Mouse (Mus musculus) liver, embryonic 14.5 days (tissue): ENCODE results near the gene Rars2. TPM values are rescaled to one million over a fixed set of nuclear protein-coding genes. Genes with fewer than 3 reads are reported as not detected.

Experiments
- ATAC-seq: fragments of 200-750 bp; cut with Nextera tagmentation; 2 replicates; pipeline ENCODE4 v1.8.0; 2017; ENCODE audit warnings: moderate number of reproducible peaks, mild to moderate bottlenecking, moderate library complexity; ENCODE audit not compliant: insufficient read depth
- DNase-seq, 3 experiments: peaks; one replicate each; pipeline ENCODE4 v3.0.0-alpha.2; 2012 to 2013; ENCODE audit warnings: low read depth in 3 of 3, low spot score in 3 of 3
- H3K27ac ChIP-seq: fragments of 300-500 bp; sonication (generic); 2 replicates; pipeline ENCODE4 v1.5.1; 2014; ENCODE audit warnings: moderate library complexity, mild to moderate bottlenecking, control low read depth, inconsistent platforms
- H3K27me3 ChIP-seq: fragments of 300-500 bp; sonication (generic); 2 replicates; pipeline ENCODE4 v1.6.1; 2014; ENCODE audit warnings: mild to moderate bottlenecking, low read length, moderate library complexity; ENCODE audit not compliant: control insufficient read depth, insufficient read depth
- H3K36me3 ChIP-seq: fragments of 300-500 bp; sonication (generic); replicated peaks from 2 replicates; pipeline ENCODE4 v1.6.1; 2014; ENCODE audit warnings: low read depth; ENCODE audit not compliant: control insufficient read depth, insufficient read depth
- H3K4me1 ChIP-seq, 2 experiments: fragments of 200-500 bp in 1 of 2; fragments of 300-500 bp in 1 of 2; sonication (generic) in 1 of 2; replicated peaks; 2 replicates each; pipeline ENCODE4 v1.6.1; 2012 to 2014; ENCODE audit warnings: antibody characterized with exemption in 1 of 2, inconsistent platforms in 1 of 2, low read length in 1 of 2; ENCODE audit not compliant: control insufficient read depth in 2 of 2, insufficient read depth in 2 of 2
- H3K4me2 ChIP-seq: fragments of 300-500 bp; sonication (generic); 2 replicates; pipeline ENCODE4 v1.6.1; 2014; ENCODE audit warnings: low read depth, mild to moderate bottlenecking, control low read depth, moderate library complexity
- H3K4me3 ChIP-seq, 2 experiments: fragments of 200-500 bp in 1 of 2; fragments of 300-500 bp in 1 of 2; sonication (generic) in 1 of 2; 2 replicates each; pipeline ENCODE4 v1.5.1; 2012 to 2014; ENCODE audit warnings: low read depth in 2 of 2, low read length in 2 of 2, mild to moderate bottlenecking in 2 of 2, control low read depth in 1 of 2, inconsistent platforms in 1 of 2, moderate library complexity in 1 of 2; ENCODE audit not compliant: insufficient read depth in 1 of 2
- H3K9ac ChIP-seq: fragments of 300-500 bp; sonication (generic); replicated peaks from 2 replicates; pipeline ENCODE4 v1.6.1; 2014; ENCODE audit warnings: mild to moderate bottlenecking, control low read depth, moderate library complexity
- H3K9me3 ChIP-seq: fragments of 300-500 bp; sonication (generic); 2 replicates; pipeline ENCODE4 v1.6.1; 2016; ENCODE audit warnings: low read length, mixed read lengths; ENCODE audit not compliant: control insufficient read depth
- CTCF ChIP-seq: IDR thresholded peaks from 2 replicates; pipeline ENCODE4 v1.5.1; 2016; ENCODE audit warnings: antibody characterized with exemption, low read depth, control low read depth
- EP300 ChIP-seq: IDR thresholded peaks from 2 replicates; pipeline ENCODE4 v1.6.1; 2016; ENCODE audit warnings: antibody characterized with exemption, low read depth
- WGBS: fragments of 180-500 bp; shearing (Covaris S2); extraction: QIAGEN DNeasy Blood & Tissue Kit; methylation state at CpG from one replicate; pipeline ENCODE4 v1.1.7; 2014; ENCODE audit not compliant: insufficient replicate concordance; 5-methylcytosine and 5-hydroxymethylcytosine counted together
- polyA plus RNA-seq, 2 experiments: library from polyadenylated mRNA; depleted of rRNA in 1 of 2; stranded (reverse) in 1 of 2; unstranded in 1 of 2; fragments of >200 nt; fragmentation: Nextera tagmentation in 1 of 2; extraction: Ambion mirVana in 1 of 2; gene quantifications; 2 replicates each; pipeline versions ENCODE4 v1.2.1 to v1.2.3; 2012 to 2014

Gene Rars2
- polyA plus RNA-seq, 2 experiments, result 17.4 to 23.5 TPM

DNA sequence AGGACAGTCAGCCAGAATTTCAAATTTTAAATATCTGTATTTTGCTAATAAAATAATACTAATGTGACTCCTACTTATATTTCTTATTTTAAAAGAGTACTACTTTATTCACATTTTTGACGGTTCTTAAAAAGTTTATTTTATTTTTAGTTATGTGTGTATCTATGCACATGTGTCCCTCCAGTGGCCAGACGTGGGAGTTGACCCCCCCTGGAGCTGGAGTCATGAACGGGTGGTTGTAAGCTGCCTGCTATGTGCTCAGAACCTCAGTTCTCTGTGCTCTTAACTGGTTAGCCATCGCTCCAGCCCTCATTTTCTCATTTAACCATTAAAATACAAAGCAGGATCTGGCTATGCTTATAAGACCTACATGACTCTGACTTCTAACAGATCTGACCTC lies 88.3 kb downstream of the Rars2 start:
- no peak overlapping the region for H3K4me2 ChIP-seq
- no peak overlapping the region for H3K27ac ChIP-seq
- no peaks in the 10 kb centered on the region for H3K4me1 ChIP-seq
- TF ChIP-seq CTCF (peak; percentile 4; the same call in 1 of the 2 replicates), EP300 (no peak)
- ATAC-seq (no peak), DNase-seq (no peak)
- no peak overlapping the region for H3K4me3 ChIP-seq
- H3K36me3 ChIP-seq, result no peaks in the 10 kb centered on the region
- H3K9ac ChIP-seq, result no peak overlapping the region
- 51% methylated on average over 4 of the region's 4 CpGs for WGBS
- H3K27me3 ChIP-seq, result no peaks in the 10 kb centered on the region
- H3K9me3 ChIP-seq, result no peaks in the 10 kb centered on the region

DNA sequence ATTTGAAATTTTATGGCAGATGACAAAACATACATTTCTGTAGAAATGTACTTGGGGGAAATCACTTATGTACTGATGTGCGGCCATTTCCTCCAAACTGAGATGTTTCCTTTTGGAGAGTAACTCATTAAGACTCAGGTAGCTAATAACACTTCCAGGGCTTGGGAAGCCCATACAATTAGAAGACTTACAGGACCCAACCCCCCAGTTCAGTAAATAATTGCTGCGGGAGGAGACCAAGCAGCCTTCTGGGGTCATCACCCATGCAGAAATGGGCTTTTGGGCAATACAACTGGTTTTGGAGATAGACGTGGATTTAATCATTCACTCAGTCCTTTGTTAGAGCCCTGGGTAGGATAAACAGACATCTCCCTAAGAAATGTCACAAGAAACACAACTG lies 92.5 kb downstream of the Rars2 start:
- 62% methylated on average over 3 of the region's 3 CpGs for WGBS
- DNase-seq (no peak), ATAC-seq (no peak)
- H3K9me3 ChIP-seq, result no peaks in the 10 kb centered on the region
- no peak overlapping the region for H3K9ac ChIP-seq
- no peaks in the 10 kb centered on the region for H3K27me3 ChIP-seq
- no peak overlapping the region for H3K27ac ChIP-seq
- H3K4me3 ChIP-seq, result no peak overlapping the region
- no peaks in the 10 kb centered on the region for H3K4me1 ChIP-seq
- TF ChIP-seq CTCF, result no peak
- no peak for TF ChIP-seq EP300
- H3K36me3 ChIP-seq, result no peaks in the 10 kb centered on the region
- no peak overlapping the region for H3K4me2 ChIP-seq

DNA sequence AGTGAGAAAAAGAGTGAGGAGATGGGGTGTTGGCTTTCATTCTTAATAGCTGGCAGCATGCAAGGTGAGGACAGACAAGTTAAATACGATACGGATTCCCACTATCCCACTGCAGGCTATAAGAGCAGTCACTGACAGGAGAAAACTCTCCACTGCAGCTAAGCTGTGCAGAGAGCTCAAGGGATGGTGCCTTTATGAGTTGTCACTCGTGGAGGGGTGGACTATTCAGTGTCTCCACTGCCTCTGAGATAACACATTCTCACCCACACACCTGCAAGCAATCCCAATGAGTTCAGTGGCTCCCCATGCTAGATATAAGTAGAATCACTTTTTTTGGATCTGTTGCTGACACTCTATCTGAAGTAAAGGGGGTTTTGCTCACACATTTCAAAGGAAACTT lies 93.4 kb downstream of the Rars2 start:
- H3K27ac ChIP-seq, result no peak overlapping the region
- no peak overlapping the region for H3K4me3 ChIP-seq
- ATAC-seq (no peak), DNase-seq (no peak)
- no peak overlapping the region for H3K9ac ChIP-seq
- H3K4me2 ChIP-seq, result no peak overlapping the region
- TF ChIP-seq EP300 (no peak), CTCF (no peak)
- no peaks in the 10 kb centered on the region for H3K4me1 ChIP-seq
- WGBS, result 65% methylated on average over 3 of the region's 3 CpGs
- no peaks in the 10 kb centered on the region for H3K36me3 ChIP-seq
- no peaks in the 10 kb centered on the region for H3K27me3 ChIP-seq
- no peaks in the 10 kb centered on the region for H3K9me3 ChIP-seq

Other genes with a start within 250 kb of the Rars2 start
- 16.1 and 27.4 TPM in 2 replicates for gene Akirin2, start 64.0 kb upstream of the Rars2 start, polyA plus RNA-seq (2012; rRNA removed)
- 19.7 and 23.8 TPM in 2 replicates for gene Akirin2, start 64.0 kb upstream of the Rars2 start, polyA plus RNA-seq (2014; fragmentation: Nextera tagmentation; extraction: Ambion mirVana)
- 14.7 and 21.9 TPM in 2 replicates for gene Orc3, start within 50 bp of the Rars2 start, polyA plus RNA-seq (2012; rRNA removed)
- 45.0 and 48.8 TPM in 2 replicates for gene Orc3, start within 50 bp of the Rars2 start, polyA plus RNA-seq (2014; fragmentation: Nextera tagmentation; extraction: Ambion mirVana)
- gene Slc35a1, start 72.5 kb downstream of the Rars2 start, polyA plus RNA-seq (2012; rRNA removed), result 5.1 and 8.3 TPM in 2 replicates
- 9.4 and 10.0 TPM in 2 replicates for gene Slc35a1, start 72.5 kb downstream of the Rars2 start, polyA plus RNA-seq (2014; fragmentation: Nextera tagmentation; extraction: Ambion mirVana)
- not detected in 2 replicates for gene Cfap206, start 115.2 kb downstream of the Rars2 start, polyA plus RNA-seq (2012; rRNA removed)
- gene Cfap206, start 115.2 kb downstream of the Rars2 start, polyA plus RNA-seq (2014; fragmentation: Nextera tagmentation; extraction: Ambion mirVana), result not detected in 2 replicates
- gene Gm136, start 141.3 kb downstream of the Rars2 start, polyA plus RNA-seq (2012; rRNA removed), result not detected in 2 replicates
- gene Gm136, start 141.3 kb downstream of the Rars2 start, polyA plus RNA-seq (2014; fragmentation: Nextera tagmentation; extraction: Ambion mirVana), result not detected in 2 replicates
- gene Smim8, start 163.5 kb downstream of the Rars2 start, polyA plus RNA-seq (2012; rRNA removed), result 4.0 and 8.5 TPM in 2 replicates
- gene Smim8, start 163.5 kb downstream of the Rars2 start, polyA plus RNA-seq (2014; fragmentation: Nextera tagmentation; extraction: Ambion mirVana), result 26.4 and 30.6 TPM in 2 replicates